Mouse (Mus musculus) ovary, adult 2 months (tissue): Measurements from ENCODE around the gene Ly6g5b. TPM values are rescaled to one million over a fixed set of nuclear protein-coding genes. Genes with fewer than 3 reads are reported as not detected.

Experiments
- polyA plus RNA-seq: library from polyadenylated mRNA; depleted of rRNA; stranded (reverse); fragments of >200 nt; gene quantifications from 2 replicates; pipeline ENCODE4 v1.2.3, GENCODE M21; 2012; rRNA removed

Ly6g5b gene
- polyA plus RNA-seq, 1 experiment: 2.3 TPM

Other genes with a start within 250 kb of the Ly6g5b start
- 31.4 and 37.2 TPM in 2 replicates for gene Zbtb12, start 235.9 kb downstream of the Ly6g5b start, polyA plus RNA-seq
- 0.06 TPM in 1 of 2 replicates, not detected in the other for gene Gm20547, start 233.4 kb downstream of the Ly6g5b start, polyA plus RNA-seq
- 44.6 and 48.4 TPM in 2 replicates for gene C2, start 217.2 kb downstream of the Ly6g5b start, polyA plus RNA-seq
- gene Ehmt2, start 217.0 kb downstream of the Ly6g5b start, polyA plus RNA-seq: 397 and 463 TPM in 2 replicates
- 10.4 and 10.5 TPM in 2 replicates for gene Slc44a4, start 201.0 kb downstream of the Ly6g5b start, polyA plus RNA-seq
- 41.7 and 43.1 TPM in 2 replicates for gene Neu1, start 184.2 kb downstream of the Ly6g5b start, polyA plus RNA-seq
- 132 and 153 TPM in 2 replicates for gene Hspa1b, start 156.2 kb downstream of the Ly6g5b start, polyA plus RNA-seq
- 1.1 TPM in 1 of 2 replicates, not detected in the other for gene Gm20481, start 145.5 kb downstream of the Ly6g5b start, polyA plus RNA-seq
- gene Hspa1a, start 143.3 kb downstream of the Ly6g5b start, polyA plus RNA-seq: 71.2 and 74.4 TPM in 2 replicates
- 0.28 and 0.47 TPM in 2 replicates for gene Hspa1l, start 142.7 kb downstream of the Ly6g5b start, polyA plus RNA-seq
- gene Lsm2, start 133.6 kb downstream of the Ly6g5b start, polyA plus RNA-seq: 107 and 128 TPM in 2 replicates
- 349 and 387 TPM in 2 replicates for gene Vars, start 114.4 kb downstream of the Ly6g5b start, polyA plus RNA-seq
- gene Vwa7, start 98.8 kb downstream of the Ly6g5b start, polyA plus RNA-seq: 1.6 and 1.7 TPM in 2 replicates
- gene Sapcd1, start 87.4 kb downstream of the Ly6g5b start, polyA plus RNA-seq: 2.2 and 3.1 TPM in 2 replicates
- gene Msh5, start 68.7 kb downstream of the Ly6g5b start, polyA plus RNA-seq: 2.8 and 3.2 TPM in 2 replicates
- gene Clic1, start 65.5 kb downstream of the Ly6g5b start, polyA plus RNA-seq: 134 and 150 TPM in 2 replicates
- 113 and 116 TPM in 2 replicates for gene Ddah2, start 56.4 kb downstream of the Ly6g5b start, polyA plus RNA-seq
- gene Ly6g6c, start 50.0 kb downstream of the Ly6g5b start, polyA plus RNA-seq: not detected in 2 replicates
- 0.25 and 0.36 TPM in 2 replicates for gene Mpig6b, start 49.2 kb downstream of the Ly6g5b start, polyA plus RNA-seq
- 13.7 and 17.0 TPM in 2 replicates for gene Ly6g6e, start 38.5 kb downstream of the Ly6g5b start, polyA plus RNA-seq
- 7.4 and 8.5 TPM in 2 replicates for gene Ly6g6d, start 37.4 kb downstream of the Ly6g5b start, polyA plus RNA-seq
- not detected in 2 replicates for gene Ly6g6f, start 29.8 kb downstream of the Ly6g5b start, polyA plus RNA-seq
- gene Abhd16a, start 26.2 kb downstream of the Ly6g5b start, polyA plus RNA-seq: 223 and 260 TPM in 2 replicates
- not detected in 2 replicates for gene Ly6g5c, start 7.1 kb downstream of the Ly6g5b start, polyA plus RNA-seq
- gene Gpank1, start 6.0 kb upstream of the Ly6g5b start, polyA plus RNA-seq: 17.4 and 20.2 TPM in 2 replicates
- 246 and 449 TPM in 2 replicates for gene Csnk2b, start 6.6 kb upstream of the Ly6g5b start, polyA plus RNA-seq
- gene D17H6S53E, start 10.9 kb upstream of the Ly6g5b start, polyA plus RNA-seq: 7.9 and 13.4 TPM in 2 replicates
- 0.16 and 0.37 TPM in 2 replicates for gene Apom, start 16.6 kb upstream of the Ly6g5b start, polyA plus RNA-seq
- gene Bag6, start 19.8 kb upstream of the Ly6g5b start, polyA plus RNA-seq: 379 and 401 TPM in 2 replicates
- gene Prrc2a, start 49.5 kb upstream of the Ly6g5b start, polyA plus RNA-seq: 592 and 637 TPM in 2 replicates
- 1.4 and 1.9 TPM in 2 replicates for gene Aif1, start 60.6 kb upstream of the Ly6g5b start, polyA plus RNA-seq
- 15.6 and 19.9 TPM in 2 replicates for gene Lst1, start 73.0 kb upstream of the Ly6g5b start, polyA plus RNA-seq
- 4.6 and 6.7 TPM in 2 replicates for gene Ltb, start 79.0 kb upstream of the Ly6g5b start, polyA plus RNA-seq
- 0.62 and 0.77 TPM in 2 replicates for gene Tnf, start 86.6 kb upstream of the Ly6g5b start, polyA plus RNA-seq
- gene Lta, start 89.9 kb upstream of the Ly6g5b start, polyA plus RNA-seq: 0.16 and 0.36 TPM in 2 replicates
- gene Gm16181, start 105.4 kb upstream of the Ly6g5b start, polyA plus RNA-seq: not detected in 2 replicates
- gene Atp6v1g2, start 118.2 kb upstream of the Ly6g5b start, polyA plus RNA-seq: 6.9 and 13.4 TPM in 2 replicates
- 42.9 and 64.2 TPM in 2 replicates for gene Nfkbil1, start 120.4 kb upstream of the Ly6g5b start, polyA plus RNA-seq
- 360 and 468 TPM in 2 replicates for gene Ddx39b, start 126.3 kb upstream of the Ly6g5b start, polyA plus RNA-seq
- gene H2-D1, start 147.3 kb upstream of the Ly6g5b start, polyA plus RNA-seq: 422 and 558 TPM in 2 replicates
- not detected in 2 replicates for gene H2-Q1, start 205.0 kb upstream of the Ly6g5b start, polyA plus RNA-seq
- 1.3 and 2.0 TPM in 2 replicates for gene H2-Q2, start 226.8 kb upstream of the Ly6g5b start, polyA plus RNA-seq